Mouse (Mus musculus) intestine, postnatal 0 days (tissue): ENCODE results near the gene Eea1. TPM values are rescaled to one million over a fixed set of nuclear protein-coding genes. Genes with fewer than 3 reads are reported as not detected.

ENCODE experiments used
- ATAC-seq: fragments of 200-750 bp; cut with Nextera tagmentation; 2 replicates; pipeline ENCODE4 v1.8.0; 2017; ENCODE audit warnings: mild to moderate bottlenecking, moderate TSS enrichment, moderate library complexity
- H3K27ac ChIP-seq: fragments of 300-500 bp; sonication (generic); 2 replicates; pipeline ENCODE4 v1.5.1; 2014; ENCODE audit warnings: mild to moderate bottlenecking, low read depth, low read length, moderate library complexity
- H3K27me3 ChIP-seq: fragments of 300-500 bp; sonication (generic); replicated peaks from 2 replicates; pipeline ENCODE4 v1.6.1; 2014; ENCODE audit warnings: low read length, mixed read lengths; ENCODE audit not compliant: control insufficient read depth, insufficient read depth
- H3K36me3 ChIP-seq: fragments of 300-500 bp; sonication (generic); 2 replicates; pipeline ENCODE4 v1.6.1; 2014; ENCODE audit warnings: mild to moderate bottlenecking, moderate library complexity; ENCODE audit not compliant: control insufficient read depth, insufficient read depth
- H3K4me1 ChIP-seq: fragments of 300-500 bp; sonication (generic); replicated peaks from 2 replicates; pipeline ENCODE4 v1.6.1; 2014; ENCODE audit warnings: antibody characterized with exemption, low read length, mixed read lengths; ENCODE audit not compliant: control insufficient read depth, insufficient read depth
- H3K4me2 ChIP-seq: fragments of 300-500 bp; sonication (generic); replicated peaks from 2 replicates; pipeline ENCODE4 v1.6.1; 2014; ENCODE audit warnings: low read depth, mild to moderate bottlenecking, moderate library complexity
- H3K4me3 ChIP-seq: fragments of 300-500 bp; sonication (generic); 2 replicates; pipeline ENCODE4 v1.5.1; 2014; ENCODE audit warnings: low read depth, low read length
- H3K9ac ChIP-seq: fragments of 300-500 bp; sonication (generic); 2 replicates; pipeline ENCODE4 v1.6.1; 2014; ENCODE audit warnings: mild to moderate bottlenecking, low read depth, low read length
- H3K9me3 ChIP-seq: fragments of 300-500 bp; sonication (generic); 2 replicates; pipeline ENCODE4 v1.6.1; 2016; ENCODE audit warnings: mixed run types; ENCODE audit not compliant: control insufficient read depth
- CTCF ChIP-seq: sonication (generic); IDR thresholded peaks from 2 replicates; pipeline ENCODE4 v1.5.1; 2016; ENCODE audit warnings: low read depth, mild to moderate bottlenecking, control low read depth, antibody characterized with exemption, moderate library complexity
- WGBS: fragments of 180-500 bp; shearing (Covaris S2); extraction: QIAGEN DNeasy Blood & Tissue Kit; methylation state at CpG from one replicate; pipeline ENCODE4 v1.1.7; 2014; 5-methylcytosine and 5-hydroxymethylcytosine counted together
- polyA plus RNA-seq: library from polyadenylated mRNA; unstranded; fragments of >200 nt; fragmentation: Nextera tagmentation; extraction: Ambion mirVana; gene quantifications from 2 replicates; pipeline ENCODE4 v1.2.1, GENCODE M21; 2015

Gene Eea1
- polyA plus RNA-seq, 1 experiment from 2014 or later: 21.3 TPM

DNA sequence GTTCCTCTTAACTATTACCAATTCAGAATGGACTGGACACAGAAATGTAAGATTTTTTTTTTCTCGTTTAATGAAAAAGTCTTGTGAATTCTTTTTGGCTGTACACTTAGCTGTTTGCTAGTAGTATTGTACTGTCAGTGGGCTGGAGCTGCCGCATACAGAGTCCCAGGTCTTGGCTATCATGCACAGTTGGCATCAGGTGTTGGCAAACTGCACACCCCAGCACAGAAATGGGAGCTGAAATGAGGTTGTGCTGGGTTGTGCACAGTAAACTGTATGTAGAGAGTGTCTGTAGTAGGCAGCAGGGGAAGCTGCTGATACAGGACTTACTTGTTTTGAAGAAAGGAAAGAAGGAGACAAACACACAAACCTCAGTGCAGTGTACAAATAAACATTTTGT, 103.8 kb downstream of the Eea1 start:
- no peak for ATAC-seq
- 95% methylated on average over 2 of the region's 2 CpGs for whole genome bisulfite sequencing
- H3K4me1 ChIP-seq: no peaks in the 10 kb centered on the region

GRCm38 (mm10) chr10:96047960-96048536, 107.6 kb downstream of the Eea1 start:
- Histone ChIP-seq H3K9me3 (no peaks in the 10 kb centered on the region), H3K9ac (no peak overlapping the region), H3K4me3 (no peak overlapping the region), H3K4me2 (no peak overlapping the region), H3K36me3 (0 out of 2 replicates have a peak, but pooled peaks cover 3% of the 10 kb centered on the region), H3K27ac (no peak overlapping the region), H3K4me1 (no peaks in the 10 kb centered on the region), H3K27me3 (no peaks in the 10 kb centered on the region)
- TF ChIP-seq CTCF: no peak
- 41% methylated on average over 9 of the region's 9 CpGs for WGBS
- ATAC-seq: no peak

More for the DNA sequence above, 103.8 kb downstream of the Eea1 start:
- Histone ChIP-seq H3K27ac (no peak overlapping the region), H3K9me3 (no peaks in the 10 kb centered on the region), H3K36me3 (peaks cover 27% of the 10 kb centered on the region), H3K9ac (no peak overlapping the region), H3K27me3 (no peaks in the 10 kb centered on the region), H3K4me3 (no peak overlapping the region), H3K4me2 (no peak overlapping the region)
- TF ChIP-seq CTCF: no peak

GRCm38 (mm10) chr10:96048550-96048949, 108.1 kb downstream of the Eea1 start:
- Histone ChIP-seq H3K27me3 (no peaks in the 10 kb centered on the region), H3K4me1 (no peaks in the 10 kb centered on the region), H3K4me3 (no peak overlapping the region), H3K27ac (no peak overlapping the region), H3K36me3 (0 out of 2 replicates have a peak, but pooled peaks cover 3% of the 10 kb centered on the region), H3K9me3 (no peaks in the 10 kb centered on the region), H3K4me2 (no peak overlapping the region), H3K9ac (no peak overlapping the region)
- TF ChIP-seq CTCF: no peak
- 63% methylated on average over 3 of the region's 3 CpGs for WGBS
- peak; percentile 66; the same call in 1 of the 2 replicates for ATAC-seq

DNA sequence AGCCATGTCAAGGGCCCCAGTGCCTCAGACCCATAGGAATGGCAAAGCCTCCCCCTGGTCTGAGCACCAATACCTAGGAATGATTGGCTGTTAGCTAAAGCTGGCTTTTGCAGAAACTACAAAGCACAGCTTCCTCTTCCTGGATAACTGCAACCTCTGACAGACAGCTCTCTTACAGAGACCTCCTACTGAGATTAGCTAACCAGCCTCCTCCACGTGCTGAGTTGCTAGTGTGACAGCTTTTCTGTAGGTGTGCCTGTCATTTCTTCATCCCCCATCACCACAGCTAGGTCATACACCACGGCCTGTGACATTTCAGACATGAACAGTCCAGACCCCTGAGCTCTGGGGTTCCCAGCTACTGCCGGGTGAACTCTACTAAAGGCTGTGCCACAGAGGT, 126.9 kb downstream of the Eea1 start:
- TF ChIP-seq CTCF: no peak
- no peak for ATAC-seq

DNA sequence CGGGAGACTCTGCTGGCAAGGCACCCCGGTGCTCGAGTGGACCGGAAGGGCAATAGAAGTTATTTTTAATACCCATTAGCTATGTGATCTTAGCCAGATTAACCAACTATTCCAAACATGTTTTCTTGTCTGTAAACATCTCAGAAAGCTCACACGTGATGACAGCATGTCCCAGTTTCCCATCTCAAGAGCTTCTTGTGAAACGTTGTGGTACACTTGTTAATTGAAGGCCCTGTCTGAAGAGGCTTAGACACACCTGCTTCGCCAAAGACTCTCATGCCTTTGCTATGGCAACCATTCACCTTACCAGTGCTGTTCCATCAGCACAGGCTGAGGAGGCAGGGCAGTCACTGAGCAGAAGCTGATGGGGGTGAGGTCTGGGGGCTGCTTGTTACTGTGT, 133.9 kb downstream of the Eea1 start:
- no peaks in the 10 kb centered on the region for H3K9me3 ChIP-seq
- no peaks in the 10 kb centered on the region for H3K4me1 ChIP-seq
- no peak overlapping the region for H3K4me3 ChIP-seq
- no peak overlapping the region for H3K27ac ChIP-seq
- no peak for ATAC-seq
- H3K4me2 ChIP-seq: no peak overlapping the region
- no peak overlapping the region for H3K9ac ChIP-seq
- WGBS: 84% methylated on average over 7 of the region's 7 CpGs
- no peaks in the 10 kb centered on the region for H3K36me3 ChIP-seq
- H3K27me3 ChIP-seq: no peaks in the 10 kb centered on the region
- no peak for TF ChIP-seq CTCF

More for the DNA sequence above, 126.9 kb downstream of the Eea1 start:
- Histone ChIP-seq H3K27ac (no peak overlapping the region), H3K36me3 (no peaks in the 10 kb centered on the region), H3K4me2 (no peak overlapping the region), H3K4me3 (no peak overlapping the region), H3K4me1 (no peaks in the 10 kb centered on the region), H3K9ac (no peak overlapping the region), H3K9me3 (no peaks in the 10 kb centered on the region), H3K27me3 (no peaks in the 10 kb centered on the region)
- 58% methylated on average over 3 of the region's 3 CpGs for WGBS

DNA sequence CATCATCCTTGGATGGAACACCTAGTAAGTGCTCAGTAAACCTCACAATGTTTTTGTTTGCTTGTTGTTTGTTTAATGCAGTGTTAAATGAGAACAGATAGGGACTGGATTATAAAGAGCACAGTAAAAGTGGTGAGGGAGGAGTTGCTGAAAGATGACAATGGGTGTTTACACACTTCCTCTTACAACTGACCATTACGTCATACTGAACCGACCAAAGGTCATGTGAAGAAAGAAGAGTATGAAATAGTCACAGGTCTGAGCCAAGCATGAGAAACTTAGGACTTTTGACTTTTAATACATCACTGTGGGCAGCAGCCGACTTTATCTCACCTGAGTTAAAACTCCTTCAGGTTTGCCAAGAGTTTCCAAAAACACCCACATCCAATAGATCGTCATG, 135.0 kb downstream of the Eea1 start:
- WGBS: 31% methylated on average over 4 of the region's 4 CpGs
- Histone ChIP-seq H3K4me2 (no peak overlapping the region), H3K36me3 (no peaks in the 10 kb centered on the region), H3K27me3 (no peaks in the 10 kb centered on the region), H3K9me3 (no peaks in the 10 kb centered on the region), H3K9ac (no peak overlapping the region), H3K4me1 (no peaks in the 10 kb centered on the region), H3K27ac (no peak overlapping the region), H3K4me3 (no peak overlapping the region)
- no peak for TF ChIP-seq CTCF
- no peak for ATAC-seq
